Comparison of ENCODE assay signal across 8 mouse cellular contexts in the genomic region with DNA sequence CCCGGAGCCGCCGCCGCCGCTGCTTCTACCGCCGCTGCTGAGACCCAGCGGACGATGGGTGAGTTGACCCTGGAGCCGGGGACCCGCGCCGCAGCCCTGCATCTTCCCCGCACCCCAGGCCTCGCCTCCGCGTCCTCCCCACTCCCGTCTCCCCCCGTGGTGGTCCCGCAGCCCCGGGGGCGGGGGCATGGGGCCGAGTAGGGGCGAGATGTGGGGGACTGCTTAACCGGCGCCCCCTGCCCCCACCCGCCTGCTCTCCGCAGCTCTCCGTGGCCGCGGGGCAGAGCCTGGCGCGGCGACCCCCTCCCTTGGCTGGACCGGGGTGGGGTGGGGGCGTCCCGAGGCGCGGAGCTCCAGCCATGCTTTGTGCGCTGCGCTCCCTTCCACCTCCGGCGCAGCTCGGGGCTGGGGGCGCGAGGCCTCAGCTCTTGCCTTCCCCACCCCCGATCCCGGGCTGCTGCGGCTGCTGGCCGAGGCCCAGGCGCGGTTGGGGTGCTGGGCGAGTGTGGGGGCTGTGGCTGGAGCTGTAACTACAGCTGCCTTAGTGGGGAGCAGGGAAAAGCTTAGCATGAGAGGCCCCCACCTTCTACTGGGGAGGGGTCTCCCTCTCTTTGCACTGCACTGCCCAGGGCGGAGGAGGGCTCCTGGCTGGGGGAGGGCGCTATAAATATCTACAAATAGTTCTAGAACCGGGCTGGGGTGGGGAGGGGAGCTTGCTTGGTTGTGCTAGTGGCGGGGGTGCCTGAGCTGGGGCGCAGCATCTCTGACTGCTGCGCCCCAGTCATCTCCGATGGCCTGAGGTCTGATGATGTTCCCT. TPM values are rescaled to one million over a fixed set of nuclear protein-coding genes. Genes with fewer than 3 reads are reported as not detected.
DNase-seq lines count a peak whose midpoint lies in the region; ATAC-seq and TF ChIP-seq lines count a peak whose summit lies in the region.

No protein-coding gene starts in this region.

- intact Hi-C loops in left cerebral cortex, postnatal 14 days (cut with DNase I): no loop called here

- H3K27ac ChIP-seq in lung, postnatal 0 days (ENCODE audit: low read length): 0 out of 2 replicates have a peak overlapping the region, but pooled peaks have one; percentile 9
- H3K27ac ChIP-seq in forebrain, embryonic 16.5 days (ENCODE audit: low read length): peak overlapping the region; percentile 85
- H3K27ac ChIP-seq in neural tube, embryonic 13.5 days (replicated peaks): peak overlapping the region; percentile 97

- H3K27me3 ChIP-seq in lung, postnatal 0 days (replicated peaks; ENCODE audit: insufficient read depth, low read length): no peaks in the 10 kb centered on the region
- no peaks in the 10 kb centered on the region for H3K27me3 ChIP-seq in forebrain, embryonic 16.5 days (replicated peaks; ENCODE audit: control insufficient read depth, insufficient read depth, low read length)
- no peaks in the 10 kb centered on the region for H3K27me3 ChIP-seq in neural tube, embryonic 13.5 days

- no peak for ATAC-seq in lung, postnatal 0 days
- peak; percentile 57 for ATAC-seq in forebrain, embryonic 16.5 days
- peak; percentile 69 for ATAC-seq in neural tube, embryonic 13.5 days (ENCODE audit: low read depth)

- H3K4me1 ChIP-seq in lung, postnatal 0 days (ENCODE audit: insufficient read depth, low read depth, low read length): peaks cover 5% of the 10 kb centered on the region; the same call in 1 of the 2 replicates
- peaks cover 20% of the 10 kb centered on the region for H3K4me1 ChIP-seq in forebrain, embryonic 16.5 days (replicated peaks; ENCODE audit: control insufficient read depth, insufficient read depth, low read length)
- peaks cover 48% of the 10 kb centered on the region for H3K4me1 ChIP-seq in neural tube, embryonic 13.5 days (replicated peaks)

- no peaks in the 10 kb centered on the region for H3K9me3 ChIP-seq in lung, postnatal 0 days (ENCODE audit: low read length)
- no peaks in the 10 kb centered on the region for H3K9me3 ChIP-seq in forebrain, embryonic 16.5 days (ENCODE audit: control insufficient read depth, low read length)
- H3K9me3 ChIP-seq in neural tube, embryonic 13.5 days: no peaks in the 10 kb centered on the region

- no peak for TF ChIP-seq CTCF in lung, postnatal 0 days (IDR thresholded peaks at IDR 0.05)

- peak overlapping the region; percentile 58 for H3K4me3 ChIP-seq in lung, postnatal 0 days (ENCODE audit: low read depth, low read length)
- H3K4me3 ChIP-seq in forebrain, embryonic 16.5 days (replicated peaks; ENCODE audit: low read length): peak overlapping the region; percentile 82
- H3K4me3 ChIP-seq in neural tube, embryonic 13.5 days: peak overlapping the region; percentile 95

- H3K9ac ChIP-seq in lung, postnatal 0 days (replicated peaks; ENCODE audit: low read depth): peak overlapping the region; percentile 39
- peak overlapping the region; percentile 97 for H3K9ac ChIP-seq in forebrain, embryonic 16.5 days (replicated peaks; ENCODE audit: low read depth, low read length)
- H3K9ac ChIP-seq in neural tube, embryonic 13.5 days: peak overlapping the region; percentile 99

- DNase-seq in adrenal gland, adult 2 months: peak; percentile 25
- no peak for DNase-seq in adrenal gland, postnatal 4 days (ENCODE audit: low spot score in 2 of 2)
- DNase-seq in lung, postnatal 0 days (ENCODE audit: low spot score): no peak
- DNase-seq in lung, postnatal 36 days: no peak
- peak; percentile 51 to 55 for DNase-seq in left cerebral cortex, postnatal 14 days (ENCODE audit: low spot score in 2 of 2)
- DNase-seq in spleen, adult 12 weeks (ENCODE audit: low spot score): no peak

- WGBS in lung, postnatal 0 days: 4% methylated on average over 30 of the region's 60 CpGs
- under 1% methylated on average over 42 of the region's 60 CpGs for WGBS in forebrain, embryonic 16.5 days
- under 1% methylated on average over 45 of the region's 60 CpGs for WGBS in neural tube, embryonic 13.5 days

- H3K4me2 ChIP-seq in lung, postnatal 0 days (replicated peaks; ENCODE audit: low read depth, low read length): peak overlapping the region; percentile 98
- H3K4me2 ChIP-seq in forebrain, embryonic 16.5 days (ENCODE audit: low read length): peak overlapping the region; percentile 61
- peak overlapping the region; percentile 75 for H3K4me2 ChIP-seq in neural tube, embryonic 13.5 days

- H3K36me3 ChIP-seq in lung, postnatal 0 days (ENCODE audit: insufficient read depth, low read length): no peaks in the 10 kb centered on the region
- no peaks in the 10 kb centered on the region for H3K36me3 ChIP-seq in forebrain, embryonic 16.5 days (ENCODE audit: control insufficient read depth, insufficient read depth)
- H3K36me3 ChIP-seq in neural tube, embryonic 13.5 days: no peaks in the 10 kb centered on the region

- no peak for TF ChIP-seq EP300 in lung, postnatal 0 days (IDR thresholded peaks at IDR 0.05)

RNA-seq across cellular contexts. Expression of gene Mgat3, which starts 0.5 kb away (rescaled TPM):
- 10 to 100 TPM in 1 of 2 experiments, 1 to 10 TPM in 1; 7.6 to 12.4 TPM for total RNA-seq in adrenal gland, adult 2 months (2021)
- polyA plus RNA-seq in adrenal gland, adult 2 months (2012; rRNA removed): 8.1 and 8.2 TPM in 2 replicates
- total RNA-seq in adrenal gland, postnatal 4 days (2021): 10 to 100 TPM; 12.4 to 15.4 TPM
- polyA plus RNA-seq in lung, postnatal 0 days (2015; fragmentation: Nextera tagmentation; extraction: Ambion mirVana): 3.0 and 3.9 TPM in 2 replicates
- polyA plus RNA-seq in forebrain, embryonic 16.5 days (2015; fragmentation: Nextera tagmentation; extraction: Ambion mirVana): 10.8 and 11.0 TPM in 2 replicates
- 100 to 1,000 TPM; 109 to 110 TPM for total RNA-seq in left cerebral cortex, postnatal 14 days (2021)
- polyA plus RNA-seq in neural tube, embryonic 13.5 days (2015; fragmentation: Nextera tagmentation; extraction: Ambion mirVana): 13.3 and 14.6 TPM in 2 replicates

RNA-seq across cellular contexts. Expression of gene Tab1, which starts 41.1 kb away (rescaled TPM):
- 10 to 100 TPM; 11.4 to 23.2 TPM for total RNA-seq in adrenal gland, adult 2 months (2021)
- 19.6 and 23.4 TPM in 2 replicates for polyA plus RNA-seq in adrenal gland, adult 2 months (2012; rRNA removed)
- 10 to 100 TPM; 37.6 to 37.8 TPM for total RNA-seq in adrenal gland, postnatal 4 days (2021)
- 18.1 and 19.1 TPM in 2 replicates for polyA plus RNA-seq in lung, postnatal 0 days (2015; fragmentation: Nextera tagmentation; extraction: Ambion mirVana)
- 40.7 and 43.8 TPM in 2 replicates for polyA plus RNA-seq in forebrain, embryonic 16.5 days (2015; fragmentation: Nextera tagmentation; extraction: Ambion mirVana)
- 10 to 100 TPM; 26.2 to 27.8 TPM for total RNA-seq in left cerebral cortex, postnatal 14 days (2021)
- 35.9 and 38.9 TPM in 2 replicates for polyA plus RNA-seq in neural tube, embryonic 13.5 days (2015; fragmentation: Nextera tagmentation; extraction: Ambion mirVana)

RNA-seq across cellular contexts. Expression of gene Mief1, which starts 59.8 kb away (rescaled TPM):
- total RNA-seq in adrenal gland, adult 2 months (2021): 10 to 100 TPM; 38.7 to 47.7 TPM
- 17.1 and 17.8 TPM in 2 replicates for polyA plus RNA-seq in adrenal gland, adult 2 months (2012; rRNA removed)
- 10 to 100 TPM; 41.9 to 46.6 TPM for total RNA-seq in adrenal gland, postnatal 4 days (2021)
- polyA plus RNA-seq in lung, postnatal 0 days (2015; fragmentation: Nextera tagmentation; extraction: Ambion mirVana): 13.2 and 13.7 TPM in 2 replicates
- 42.7 and 42.9 TPM in 2 replicates for polyA plus RNA-seq in forebrain, embryonic 16.5 days (2015; fragmentation: Nextera tagmentation; extraction: Ambion mirVana)
- 10 to 100 TPM; 30.7 to 31.4 TPM for total RNA-seq in left cerebral cortex, postnatal 14 days (2021)
- polyA plus RNA-seq in neural tube, embryonic 13.5 days (2015; fragmentation: Nextera tagmentation; extraction: Ambion mirVana): 37.8 and 39.1 TPM in 2 replicates

Comparison
In these comparisons a context has a peak if more than half of its experiments do, and no peak if none do; other contexts are left out.
1. DNase-seq: peak in adrenal gland, adult 2 months (single experiment) and left cerebral cortex, postnatal 14 days (2 of 2); none in adrenal gland, postnatal 4 days (0 of 2), lung, postnatal 0 days (single experiment), lung, postnatal 36 days (single experiment) and spleen, adult 12 weeks (single experiment).
2. H3K27ac ChIP-seq: peak in every context shown above with its lines; median percentile 97 in neural tube, embryonic 13.5 days; 85 in forebrain, embryonic 16.5 days; 9 in lung, postnatal 0 days.
3. H3K9ac ChIP-seq: peak in every context shown above with its lines; median percentile 99 in neural tube, embryonic 13.5 days; 97 in forebrain, embryonic 16.5 days; 39 in lung, postnatal 0 days.
4. Peak in every context shown above with its lines, with median percentiles within 50 percentile points of each other: H3K4me2 ChIP-seq and H3K4me3 ChIP-seq.